ENCODE assay signal across 12 mouse cellular contexts in genomic region chr4:141822089-141822488, GRCm38 (mm10). TPM values are rescaled to one million over a fixed set of nuclear protein-coding genes. Genes with fewer than 3 reads are reported as not detected.
DNase-seq lines count a peak whose midpoint lies in the region; ATAC-seq and TF ChIP-seq lines count a peak whose summit lies in the region.
"Had no signal": no experiment of that assay in that cellular context is flagged by ENCODE, and none has a peak within 500 bp of the region (broad histone marks: within the 10 kb centered on the region; RNA-seq: fewer than 3 reads in every experiment).

No protein-coding gene starts in this region.

- H3K9ac ChIP-seq in kidney, postnatal 0 days (ENCODE audit: low read depth, low read length), result no peak overlapping the region
- no peak overlapping the region for H3K9ac ChIP-seq in kidney, embryonic 16.5 days (replicated peaks; ENCODE audit: low read length)
- no peak overlapping the region for H3K9ac ChIP-seq in ES-E14 (ENCODE audit: insufficient read depth, low read depth, low read length, poor library complexity, severe bottlenecking)
- H3K9ac ChIP-seq: embryonic facial prominence, embryonic 13.5 days; heart, embryonic 15.5 days; limb, embryonic 12.5 days had no signal

- peak; percentile 47 for DNase-seq in adrenal gland, postnatal 10 days
- DNase-seq in adrenal gland, adult 8-10 months, result no peak
- DNase-seq in kidney, postnatal 0 days (ENCODE audit: low spot score), result no peak
- no peak for DNase-seq in ES-E14 (ENCODE audit: low read depth, low spot score)
- DNase-seq in lung, postnatal 14 days, result peak; percentile 56
- DNase-seq in left cerebral cortex, postnatal 36 days (ENCODE audit: low spot score in 2 of 2), result no peak
- no peak for DNase-seq in left cerebral cortex, adult 8-10 months (ENCODE audit: low spot score in 2 of 2)

- no peaks in the 10 kb centered on the region for H3K9me3 ChIP-seq in kidney, postnatal 0 days (replicated peaks; ENCODE audit: low read length)
- no peaks in the 10 kb centered on the region for H3K9me3 ChIP-seq in kidney, embryonic 16.5 days (ENCODE audit: low read length)
- no peaks in the 10 kb centered on the region for H3K9me3 ChIP-seq in ES-E14 (ENCODE audit: control insufficient read depth, insufficient read depth, low read depth, low read length)
- H3K9me3 ChIP-seq: embryonic facial prominence, embryonic 13.5 days; heart, embryonic 15.5 days; limb, embryonic 12.5 days had no signal

- H3K4me1 ChIP-seq in kidney, postnatal 0 days (replicated peaks; ENCODE audit: insufficient read depth, low read length), result no peaks in the 10 kb centered on the region
- no peaks in the 10 kb centered on the region for H3K4me1 ChIP-seq in kidney, embryonic 16.5 days (ENCODE audit: insufficient read depth, low read length)
- H3K4me1 ChIP-seq in ES-E14 (ENCODE audit: control insufficient read depth in 2 of 2, insufficient read depth in 2 of 2, low read length in 2 of 2, poor library complexity in 1 of 2), result peaks cover 4 to 10% of the 10 kb centered on the region in 2 experiments; a peak in 3 of 4 replicates

- peak; percentile 48; the same call in 1 of the 2 replicates for TF ChIP-seq CTCF in kidney, postnatal 0 days (IDR thresholded peaks at IDR 0.05; ENCODE audit: low read depth)

- no peak overlapping the region for H3K4me2 ChIP-seq in kidney, postnatal 0 days (ENCODE audit: low read length)
- H3K4me2 ChIP-seq in kidney, embryonic 16.5 days (replicated peaks; ENCODE audit: low read depth, low read length), result no peak overlapping the region
- H3K4me2 ChIP-seq: embryonic facial prominence, embryonic 13.5 days; heart, embryonic 15.5 days; limb, embryonic 12.5 days had no signal

- no peak overlapping the region for H3K27ac ChIP-seq in kidney, postnatal 0 days
- H3K27ac ChIP-seq in kidney, embryonic 16.5 days (ENCODE audit: low read length), result no peak overlapping the region
- no peak overlapping the region for H3K27ac ChIP-seq in ES-E14 (ENCODE audit: insufficient read depth, low read depth, low read length, poor library complexity, severe bottlenecking)
- H3K27ac ChIP-seq: embryonic facial prominence, embryonic 13.5 days; heart, embryonic 15.5 days; limb, embryonic 12.5 days had no signal

- WGBS in kidney, postnatal 0 days, result 80% methylated on average over 10 of the region's 10 CpGs
- WGBS in kidney, embryonic 16.5 days, result 76% methylated on average over 10 of the region's 10 CpGs

- no peak for ATAC-seq in kidney, postnatal 0 days (replicated peaks; ENCODE audit: low FRiP score, low read depth)
- no peak for ATAC-seq in kidney, embryonic 16.5 days (ENCODE audit: low FRiP score, low TSS enrichment)

- no peak overlapping the region for H3K4me3 ChIP-seq in kidney, postnatal 0 days (replicated peaks; ENCODE audit: low read depth, low read length)
- no peak overlapping the region for H3K4me3 ChIP-seq in kidney, embryonic 16.5 days (ENCODE audit: low read length)
- peak overlapping the region; percentile 15 to 40; a peak in 3 of 4 replicates for H3K4me3 ChIP-seq in ES-E14 (ENCODE audit: insufficient read depth in 1 of 2, low read depth in 1 of 2, low read length in 2 of 2, poor library complexity in 1 of 2, severe bottlenecking in 1 of 2)
- H3K4me3 ChIP-seq: embryonic facial prominence, embryonic 13.5 days; heart, embryonic 15.5 days; limb, embryonic 12.5 days had no signal

- in situ Hi-C loops in ES-E14 (cut with MboI; ENCODE audit: low sequenced_read_pairs in 2 of 2, unreplicated experiment in 2 of 2), result no loop called here

- no peaks in the 10 kb centered on the region for H3K27me3 ChIP-seq in kidney, postnatal 0 days (ENCODE audit: insufficient read depth, low read length)
- H3K27me3 ChIP-seq in kidney, embryonic 16.5 days (ENCODE audit: insufficient read depth, low read length), result no peaks in the 10 kb centered on the region
- H3K27me3 ChIP-seq: embryonic facial prominence, embryonic 13.5 days; heart, embryonic 15.5 days; limb, embryonic 12.5 days had no signal

- no peaks in the 10 kb centered on the region for H3K36me3 ChIP-seq in kidney, postnatal 0 days (ENCODE audit: insufficient read depth, low read length)
- H3K36me3 ChIP-seq in kidney, embryonic 16.5 days (ENCODE audit: insufficient read depth, low read length), result no peaks in the 10 kb centered on the region
- no peaks in the 10 kb centered on the region for H3K36me3 ChIP-seq in ES-E14 (ENCODE audit: control insufficient read depth, insufficient read depth, low read length, poor library complexity, severe bottlenecking)
- H3K36me3 ChIP-seq: embryonic facial prominence, embryonic 13.5 days; heart, embryonic 15.5 days; limb, embryonic 12.5 days had no signal

- intact Hi-C loops in left cerebral cortex, postnatal 36 days (cut with DNase I), result no loop called here

TF ChIP-seq in ES-E14, 5 proteins besides CTCF, POLR2A, EP300 and RAD21:
- TF ChIP-seq HCFC1 (IDR thresholded peaks at IDR 0.05; ENCODE audit: borderline replicate concordance, insufficient read depth, low read length) (no peak), ZNF384 (IDR thresholded peaks at IDR 0.05; ENCODE audit: low read depth, low read length) (no peak), CHD2 (IDR thresholded peaks at IDR 0.05; ENCODE audit: low read depth, low read length) (no peak), MAFK (IDR thresholded peaks at IDR 0.05; ENCODE audit: insufficient read depth, low read depth, low read length) (no peak), ZC3H11A (IDR thresholded peaks at IDR 0.05; ENCODE audit: borderline replicate concordance, low read depth, low read length) (no peak)
TF ChIP-seq in ES-E14: peak in this region for 0.

RNA-seq across cellular contexts. Expression of gene Cela2a, which starts 3.9 kb away (rescaled TPM):
- not detected for total RNA-seq in adrenal gland, postnatal 10 days (2021)
- total RNA-seq in adrenal gland, adult 8-10 months (2022), result not detected
- 0.18 TPM in 1 of 2 replicates, not detected in the other for polyA plus RNA-seq in kidney, postnatal 0 days (2015; fragmentation: Nextera tagmentation; extraction: Ambion mirVana)
- 0.17 TPM in 1 of 2 replicates, not detected in the other for polyA plus RNA-seq in kidney, embryonic 16.5 days (2015; fragmentation: Nextera tagmentation; extraction: Ambion mirVana)
- 7.3 and 8.2 TPM in 2 replicates for total RNA-seq in ES-E14 (2012; rRNA removed)
- not detected for total RNA-seq in left cerebral cortex, postnatal 36 days (2021)
- not detected for total RNA-seq in left cerebral cortex, adult 8-10 months (2022)
- total RNA-seq: monocyte, adult 5-6 weeks had no signal
- polyA plus RNA-seq: embryonic facial prominence, embryonic 13.5 days; limb, embryonic 12.5 days had no signal

RNA-seq across cellular contexts. Expression of gene Ctrc, which starts 24.1 kb away (rescaled TPM):
- not detected for total RNA-seq in adrenal gland, postnatal 10 days (2021)
- not detected for total RNA-seq in adrenal gland, adult 8-10 months (2022)
- polyA plus RNA-seq in kidney, postnatal 0 days (2015; fragmentation: Nextera tagmentation; extraction: Ambion mirVana), result not detected in 2 replicates
- not detected in 2 replicates for polyA plus RNA-seq in kidney, embryonic 16.5 days (2015; fragmentation: Nextera tagmentation; extraction: Ambion mirVana)
- not detected in 2 replicates for total RNA-seq in ES-E14 (2012; rRNA removed)
- total RNA-seq in left cerebral cortex, postnatal 36 days (2021), result not detected
- not detected for total RNA-seq in left cerebral cortex, adult 8-10 months (2022)
- total RNA-seq: monocyte, adult 5-6 weeks had no signal
- polyA plus RNA-seq: embryonic facial prominence, embryonic 13.5 days; heart, embryonic 15.5 days; limb, embryonic 12.5 days had no signal

RNA-seq across cellular contexts. Expression of gene Casp9, which starts 28.7 kb away (rescaled TPM):
- 10 to 100 TPM; 14.4 to 22.5 TPM for total RNA-seq in adrenal gland, postnatal 10 days (2021)
- total RNA-seq in adrenal gland, adult 8-10 months (2022), result 10 to 100 TPM; 21.4 to 29.4 (median 26.5) TPM
- 20.0 and 23.0 TPM in 2 replicates for polyA plus RNA-seq in kidney, postnatal 0 days (2015; fragmentation: Nextera tagmentation; extraction: Ambion mirVana)
- 30.2 and 31.8 TPM in 2 replicates for polyA plus RNA-seq in kidney, embryonic 16.5 days (2015; fragmentation: Nextera tagmentation; extraction: Ambion mirVana)
- total RNA-seq in ES-E14 (2012; rRNA removed), result 5.5 and 6.1 TPM in 2 replicates
- total RNA-seq in left cerebral cortex, postnatal 36 days (2021), result 10 to 100 TPM; 20.9 to 26.9 TPM
- total RNA-seq in left cerebral cortex, adult 8-10 months (2022), result 10 to 100 TPM; 23.3 to 30.5 (median 25.5) TPM

RNA-seq across cellular contexts. Expression of gene Dnajc16, which starts 31.4 kb away (rescaled TPM):
- total RNA-seq in adrenal gland, postnatal 10 days (2021), result 10 to 100 TPM; 16.1 to 16.8 TPM
- total RNA-seq in adrenal gland, adult 8-10 months (2022), result 10 to 100 TPM; 28.1 to 36.3 (median 32.7) TPM
- 4.8 and 5.2 TPM in 2 replicates for polyA plus RNA-seq in kidney, postnatal 0 days (2015; fragmentation: Nextera tagmentation; extraction: Ambion mirVana)
- 5.4 and 5.8 TPM in 2 replicates for polyA plus RNA-seq in kidney, embryonic 16.5 days (2015; fragmentation: Nextera tagmentation; extraction: Ambion mirVana)
- total RNA-seq in ES-E14 (2012; rRNA removed), result 12.1 and 19.3 TPM in 2 replicates
- 10 to 100 TPM; 39.7 to 41.9 TPM for total RNA-seq in left cerebral cortex, postnatal 36 days (2021)
- total RNA-seq in left cerebral cortex, adult 8-10 months (2022), result 10 to 100 TPM; 42.6 to 43.8 (median 42.8) TPM

RNA-seq across cellular contexts. Expression of gene Efhd2, which starts 52.6 kb away (rescaled TPM):
- total RNA-seq in adrenal gland, postnatal 10 days (2021), result 10 to 100 TPM; 28.9 to 29.1 TPM
- total RNA-seq in adrenal gland, adult 8-10 months (2022), result 10 to 100 TPM; 32.2 to 38.0 (median 35.7) TPM
- polyA plus RNA-seq in kidney, postnatal 0 days (2015; fragmentation: Nextera tagmentation; extraction: Ambion mirVana), result 48.3 and 51.3 TPM in 2 replicates
- polyA plus RNA-seq in kidney, embryonic 16.5 days (2015; fragmentation: Nextera tagmentation; extraction: Ambion mirVana), result 58.5 and 62.4 TPM in 2 replicates
- 6.2 and 9.2 TPM in 2 replicates for total RNA-seq in ES-E14 (2012; rRNA removed)
- 100 to 1,000 TPM; 233 to 306 TPM for total RNA-seq in left cerebral cortex, postnatal 36 days (2021)
- total RNA-seq in left cerebral cortex, adult 8-10 months (2022), result 100 to 1,000 TPM; 257 to 276 (median 261) TPM

Comparison
In these comparisons a context has a peak if more than half of its experiments do, and no peak if none do; other contexts are left out.
1. DNase-seq: peak in adrenal gland, postnatal 10 days (single experiment) and lung, postnatal 14 days (single experiment); none in adrenal gland, adult 8-10 months (single experiment), kidney, postnatal 0 days (single experiment), ES-E14 (single experiment), left cerebral cortex, postnatal 36 days (0 of 2) and left cerebral cortex, adult 8-10 months (0 of 2).
2. H3K4me3 ChIP-seq: peak in ES-E14 (2 of 2); none in kidney, postnatal 0 days (single experiment) and kidney, embryonic 16.5 days (single experiment).